Mouse (Mus musculus) thymus, adult 18-20 months (tissue): ENCODE data around the gene Knop1.

Experiments
- DNase-seq, 2 experiments: peaks; one replicate each; pipeline ENCODE4 v3.0.0; 2022; ENCODE audit warnings: mixed read lengths in 2 of 2

Gene Knop1

DNA sequence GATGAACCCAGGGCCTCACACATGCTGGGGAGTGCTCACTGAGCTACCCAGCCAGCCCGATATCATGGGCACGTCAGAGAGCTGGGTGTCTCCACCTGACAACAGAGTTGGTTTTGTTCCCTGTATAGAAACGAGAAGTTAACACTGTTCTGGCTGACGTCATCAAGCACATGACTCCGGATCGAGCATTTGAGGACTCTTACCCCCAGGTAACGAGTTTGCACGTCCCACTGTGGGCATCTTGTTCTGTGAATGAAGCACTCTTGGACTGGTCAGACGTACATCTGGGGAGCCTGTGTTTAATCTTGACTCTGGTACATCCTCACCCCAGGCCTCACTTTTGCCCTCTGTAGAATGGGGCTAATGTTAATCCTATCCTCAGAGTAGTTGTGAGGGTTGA lies 59.2 kb downstream of the Knop1 start:
- no peak for DNase-seq

DNA sequence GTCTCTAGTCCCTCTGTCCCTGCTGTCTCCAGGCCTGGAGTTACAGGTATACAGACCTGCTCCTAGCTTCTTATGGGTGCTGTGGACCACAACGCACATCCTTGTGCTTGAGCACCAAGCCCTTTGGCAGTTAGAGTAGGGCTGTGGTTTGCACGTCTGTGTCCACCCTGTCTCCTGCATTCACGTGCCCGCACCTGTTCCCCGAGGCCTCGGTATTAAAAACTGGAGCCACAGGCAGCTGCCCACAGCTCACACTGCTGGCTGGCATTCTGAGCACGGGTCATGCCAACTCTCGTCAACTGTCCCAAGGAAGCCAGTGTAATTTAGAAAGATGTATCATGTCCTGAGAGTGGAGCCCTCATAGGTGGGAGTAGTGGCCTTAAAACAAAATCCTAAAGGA lies 60.3 kb downstream of the Knop1 start:
- DNase-seq: no peak

GRCm38 (mm10) chr7:118793899-118794298 lies 62.2 kb downstream of the Knop1 start:
- no peak for DNase-seq
